Mouse (Mus musculus): ENCODE measurements around the gene Rgs13.

Rgs13 gene

GRCm38 (mm10) chr1:144177166-144177565, at the start of gene Rgs13:
Gene Rgs13, minus strand, starts transcription at chr1:144177372.
- DNase-seq = no peak

DNA sequence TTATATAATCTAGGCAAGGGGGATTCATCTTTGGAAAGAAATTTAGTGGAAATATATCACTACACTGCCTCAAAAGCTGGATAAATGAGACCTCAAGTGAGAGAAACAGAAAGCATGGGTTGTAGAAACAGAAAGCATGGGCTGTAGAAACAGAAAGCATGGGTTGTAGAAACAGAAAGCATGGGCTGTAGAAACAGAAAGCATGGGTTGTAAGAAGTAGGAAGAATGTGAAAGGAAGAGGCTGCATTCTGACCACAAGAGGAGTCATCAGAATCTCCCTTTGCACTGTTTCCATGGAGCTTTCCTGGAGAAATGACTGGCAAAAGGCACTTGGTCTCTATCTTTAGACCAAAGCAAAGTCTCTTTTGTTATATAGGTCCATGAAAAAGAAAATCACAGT, 38.1 kb upstream of the Rgs13 start:
- no peak for DNase-seq

- no peak for DNase-seq
Measured at GRCm38 (mm10) chr1:144210912-144211311, 33.7 kb upstream of the Rgs13 start.

- DNase-seq = no peak
Measured at GRCm38 (mm10) chr1:144206281-144207061, 29.3 kb upstream of the Rgs13 start.

- DNase-seq = no peak
Measured at GRCm38 (mm10) chr1:144204766-144205165, 27.6 kb upstream of the Rgs13 start.

DNA sequence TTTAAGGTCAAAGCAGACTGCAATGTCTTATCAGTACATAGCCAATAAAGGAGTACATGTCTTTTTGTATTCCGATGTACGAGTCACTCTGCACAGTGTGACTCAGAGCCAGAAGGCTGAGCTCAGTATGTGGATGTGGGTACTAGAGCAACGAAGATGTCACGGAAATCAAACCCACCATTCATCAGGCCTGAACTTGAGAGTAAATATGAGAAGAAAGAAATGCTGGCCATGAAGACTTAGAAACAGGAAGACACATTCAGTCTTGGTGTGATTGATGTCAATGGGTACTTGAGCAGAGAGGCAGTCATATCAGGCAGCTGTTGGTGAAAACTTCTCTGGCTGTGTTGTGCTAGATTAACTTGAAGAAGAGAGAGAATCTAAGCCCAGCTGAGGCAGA, 25.8 kb upstream of the Rgs13 start:
- DNase-seq = no peak

- DNase-seq = no peak
Measured at GRCm38 (mm10) chr1:144200496-144200895, 23.3 kb upstream of the Rgs13 start.

GRCm38 (mm10) chr1:144199538-144199937, 22.4 kb upstream of the Rgs13 start:
- DNase-seq = no peak

DNA sequence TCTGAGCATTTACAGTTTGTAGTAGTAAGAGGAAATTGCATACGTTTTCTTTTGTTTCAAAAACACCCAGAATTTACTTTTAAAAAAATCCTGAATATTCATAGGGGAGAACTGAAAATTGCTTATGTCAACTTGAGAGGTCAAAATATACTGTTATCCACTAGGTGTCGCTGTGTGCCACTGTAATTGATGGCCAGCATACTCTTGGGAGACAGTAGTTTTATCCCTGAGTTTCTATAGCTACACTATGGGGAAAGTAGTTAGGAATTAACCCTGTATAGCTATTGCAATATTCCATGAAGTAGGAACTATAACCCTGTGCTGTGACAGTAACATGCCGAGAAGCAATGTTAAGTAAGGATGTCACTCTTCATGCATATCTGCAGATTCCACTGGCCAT, 20.5 kb upstream of the Rgs13 start:
- peak; percentile 50 for DNase-seq

- DNase-seq = no peak
Measured at GRCm38 (mm10) chr1:144186655-144187396, 9.7 kb upstream of the Rgs13 start.

DNA sequence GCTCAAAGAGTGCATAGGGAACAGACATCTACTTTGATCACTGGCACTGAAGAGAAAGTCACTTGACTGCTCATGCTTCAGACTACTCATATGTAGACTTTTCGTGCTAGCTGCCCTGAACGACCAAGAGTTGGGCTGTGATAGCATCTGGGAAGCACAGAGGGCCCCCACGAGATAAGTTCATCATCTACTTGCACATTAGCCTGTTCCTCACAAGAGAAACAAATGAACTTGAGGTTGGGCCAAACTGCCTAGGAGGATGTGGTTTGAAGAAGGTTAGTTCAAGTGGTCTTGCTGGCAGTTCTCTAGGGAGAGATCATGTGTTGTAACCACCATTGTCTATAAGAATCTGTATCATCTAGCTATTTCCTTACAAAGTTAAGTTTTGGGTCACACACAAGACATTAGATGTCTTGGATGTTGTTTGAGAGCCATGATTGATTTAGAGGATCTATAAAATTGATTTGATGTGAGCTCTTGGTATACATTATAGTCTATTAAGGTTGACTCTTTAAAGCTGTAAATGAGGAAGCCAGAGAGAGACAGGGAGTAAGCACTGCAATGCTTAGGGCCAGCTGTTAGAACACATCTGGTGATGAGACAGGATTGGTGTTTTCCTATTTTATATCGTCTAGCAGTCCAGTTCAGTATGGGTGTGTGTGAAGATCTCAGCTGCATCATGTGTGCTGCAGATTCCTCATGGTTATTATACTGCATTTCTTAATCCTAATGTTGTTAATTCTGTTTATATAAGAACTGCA, 8.0 kb upstream of the Rgs13 start:
- DNase-seq = no peak

DNA sequence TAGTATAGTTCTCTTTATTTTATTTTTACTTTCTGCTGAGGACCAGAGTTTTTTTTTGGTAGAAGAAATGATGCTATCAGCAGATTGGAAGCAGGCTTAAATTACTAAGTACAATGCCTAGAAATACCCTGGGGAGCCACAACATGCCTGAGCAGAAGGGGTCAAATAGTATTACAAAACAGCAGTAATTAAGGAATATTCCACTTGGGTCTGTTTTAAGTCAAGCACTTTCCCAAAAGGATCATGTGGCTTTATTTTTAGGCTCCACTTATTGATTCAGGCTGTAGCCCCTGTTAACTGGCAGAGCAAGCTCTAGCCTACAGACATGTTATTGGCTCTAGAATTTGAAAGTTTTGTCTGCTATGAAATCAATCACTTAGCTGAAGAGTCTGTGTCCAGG, 6.5 kb upstream of the Rgs13 start:
- DNase-seq = no peak

GRCm38 (mm10) chr1:144179559-144179958, 2.4 kb upstream of the Rgs13 start:
- DNase-seq = no peak

- no peak for DNase-seq
Measured at GRCm38 (mm10) chr1:144178281-144178957, 1.2 kb upstream of the Rgs13 start.

GRCm38 (mm10) chr1:144177620-144178019, 448 bp upstream of the Rgs13 start:
- no peak for DNase-seq

GRCm38 (mm10) chr1:144174760-144175159, 2.4 kb downstream of the Rgs13 start:
- no peak for DNase-seq

GRCm38 (mm10) chr1:144173568-144174036, 3.6 kb downstream of the Rgs13 start:
- no peak for DNase-seq

DNA sequence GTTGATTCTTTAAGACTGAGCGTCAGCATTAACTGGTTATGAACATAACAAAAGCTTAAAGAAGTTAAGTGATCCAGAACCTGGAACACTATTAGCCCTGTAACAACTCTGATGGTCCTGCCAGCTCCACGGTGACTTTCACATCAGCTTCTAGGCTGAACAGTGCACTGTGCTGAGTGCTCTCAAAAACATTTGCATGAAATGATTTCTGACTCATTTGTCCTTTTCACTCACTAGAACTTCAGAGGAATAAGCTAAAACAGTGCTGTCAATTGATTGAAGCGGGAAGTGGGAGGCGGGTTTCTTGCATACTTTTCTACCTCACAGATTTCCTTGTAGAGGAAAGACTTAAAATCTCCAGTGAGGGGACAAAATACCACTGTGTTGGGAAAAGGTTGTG, 8.3 kb downstream of the Rgs13 start:
- DNase-seq = no peak

DNA sequence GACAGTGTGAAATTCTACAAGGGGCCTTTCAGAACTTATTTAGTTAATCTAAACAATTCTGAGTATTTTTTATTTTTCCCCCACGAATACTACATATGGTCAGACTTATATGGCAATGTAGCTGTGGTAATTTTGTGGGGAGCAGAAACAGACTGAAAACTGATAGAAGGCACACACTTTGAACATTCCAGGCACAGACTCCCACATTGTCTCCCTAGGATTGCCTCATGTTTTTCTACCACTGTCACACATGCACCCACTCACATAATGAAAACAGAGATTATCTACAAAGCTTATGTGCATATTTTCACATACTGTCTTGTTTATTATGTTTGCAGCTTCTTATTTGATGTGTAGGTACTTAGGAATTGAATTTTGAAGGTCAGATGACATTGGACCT, 9.4 kb downstream of the Rgs13 start:
- no peak for DNase-seq

- DNase-seq = no peak
Measured at GRCm38 (mm10) chr1:144166897-144167296, 10.3 kb downstream of the Rgs13 start.

GRCm38 (mm10) chr1:144166275-144166674, 10.9 kb downstream of the Rgs13 start:
- no peak for DNase-seq

- DNase-seq = no peak
Measured at GRCm38 (mm10) chr1:144152526-144152925, 24.6 kb downstream of the Rgs13 start.

DNA sequence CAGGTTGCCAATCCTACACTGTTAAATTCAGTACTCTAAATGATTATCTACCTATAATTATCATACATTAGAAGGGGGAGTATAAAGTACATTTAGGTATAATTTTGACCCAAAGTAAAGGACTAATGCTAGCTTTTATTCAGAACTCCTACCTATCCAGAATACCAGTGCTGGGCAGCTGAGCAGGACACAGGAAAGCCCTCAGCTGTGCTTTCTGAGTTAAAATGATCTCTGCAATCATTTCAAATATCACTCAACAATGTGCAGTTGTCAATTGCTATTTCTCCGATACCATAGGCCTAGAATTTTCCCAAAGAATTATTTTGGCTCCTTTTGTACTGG, 25.0 kb downstream of the Rgs13 start:
- DNase-seq = no peak
